Mouse (Mus musculus): ENCODE data around the gene Klhl20. TPM values are rescaled to one million over a fixed set of nuclear protein-coding genes. Genes with fewer than 3 reads are reported as not detected.

Klhl20 gene
- total RNA-seq, 1 experiment from 2014 or later: 22.8 TPM

Other genes starting within 250 kb of the Klhl20 start
- 26.5 and 28.1 TPM in 2 replicates for gene Rc3h1, start 225.1 kb downstream of the Klhl20 start, total RNA-seq (2017)
- gene Serpinc1, start 152.9 kb downstream of the Klhl20 start, total RNA-seq (2017): 1.0 and 2.3 TPM in 2 replicates
- 8.7 and 11.8 TPM in 2 replicates for gene Zbtb37, start 96.7 kb downstream of the Klhl20 start, total RNA-seq (2017)
- 29.7 and 35.8 TPM in 2 replicates for gene Dars2, start 60.9 kb downstream of the Klhl20 start, total RNA-seq (2017)
- gene Cenpl, start 60.8 kb downstream of the Klhl20 start, total RNA-seq (2017): 6.2 and 7.2 TPM in 2 replicates
- gene Ankrd45, start 11.2 kb upstream of the Klhl20 start, total RNA-seq (2017): not detected in 2 replicates
- not detected in 2 replicates for gene Tex50, start 27.8 kb upstream of the Klhl20 start, total RNA-seq (2017)
- gene Prdx6, start 119.7 kb upstream of the Klhl20 start, total RNA-seq (2017): 432 and 477 TPM in 2 replicates